Mouse (Mus musculus) thymus, postnatal 4 days (tissue): ENCODE results near the gene 4930404N11Rik.

Experiments
- DNase-seq: peaks from one replicate; pipeline ENCODE4 v3.0.0; 2021

4930404N11Rik gene

DNA sequence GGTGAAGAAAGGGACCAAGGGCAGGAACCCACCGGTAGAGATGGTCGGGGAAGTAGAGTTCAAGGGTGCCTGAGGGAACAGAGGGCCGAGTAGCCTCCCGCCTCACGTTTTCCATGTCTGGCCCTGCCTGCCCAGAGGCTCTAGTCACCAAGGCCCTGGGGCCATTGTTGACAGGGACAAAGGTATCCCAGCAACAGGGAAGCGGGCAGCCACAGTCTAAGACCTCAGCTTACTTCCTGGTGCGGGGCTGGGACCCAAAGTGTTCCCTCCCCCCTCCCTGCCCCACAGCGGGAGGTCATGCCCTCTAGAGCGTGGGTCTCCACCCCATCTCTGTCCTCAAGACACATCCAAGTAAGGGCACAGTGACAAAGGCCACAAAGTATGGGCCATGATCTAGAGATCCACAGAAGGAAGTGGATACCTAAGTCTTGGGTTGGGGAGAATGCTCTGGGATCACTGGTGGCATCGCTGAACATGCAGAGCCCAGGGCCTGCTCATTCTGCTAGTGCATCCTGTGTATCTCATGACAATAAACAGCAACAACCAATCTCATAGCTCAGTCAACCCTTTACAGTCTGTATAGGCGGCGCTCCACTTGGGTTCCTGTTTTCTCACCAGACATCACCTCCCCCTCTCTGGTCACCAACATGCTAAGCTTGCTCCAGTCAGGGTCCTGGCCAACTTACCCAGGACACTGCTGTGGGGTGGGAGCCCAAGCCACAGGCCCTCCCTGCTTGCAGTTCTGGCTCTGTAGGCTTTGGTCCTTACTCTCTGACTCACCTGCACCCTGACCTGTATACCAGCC is at the start of gene 4930404N11Rik:
Gene 4930404N11Rik (minus strand): TSS at position 145 of the 805 bp plus-strand sequence.
- no peak for DNase-seq

DNA sequence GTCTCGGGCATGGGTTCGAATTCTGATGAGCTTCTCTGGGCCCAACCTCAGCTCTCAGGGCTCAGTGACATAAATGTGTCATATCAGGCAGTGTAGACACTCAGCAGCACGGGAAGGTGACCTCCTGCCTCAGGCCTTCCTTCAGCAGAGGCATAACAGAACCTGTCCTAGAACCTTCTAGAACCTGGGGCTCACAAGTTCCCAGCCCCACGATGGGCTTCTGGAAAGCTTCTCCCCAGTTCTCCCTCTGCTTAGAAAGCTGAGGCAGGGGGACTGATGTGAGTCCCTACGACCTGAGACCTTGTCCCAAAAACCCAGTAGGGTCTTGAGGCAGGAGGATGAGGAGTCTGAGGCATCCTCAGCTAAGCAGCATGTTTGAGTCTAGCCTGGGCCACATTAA is 49.5 kb upstream of the 4930404N11Rik start:
- no peak for DNase-seq

DNA sequence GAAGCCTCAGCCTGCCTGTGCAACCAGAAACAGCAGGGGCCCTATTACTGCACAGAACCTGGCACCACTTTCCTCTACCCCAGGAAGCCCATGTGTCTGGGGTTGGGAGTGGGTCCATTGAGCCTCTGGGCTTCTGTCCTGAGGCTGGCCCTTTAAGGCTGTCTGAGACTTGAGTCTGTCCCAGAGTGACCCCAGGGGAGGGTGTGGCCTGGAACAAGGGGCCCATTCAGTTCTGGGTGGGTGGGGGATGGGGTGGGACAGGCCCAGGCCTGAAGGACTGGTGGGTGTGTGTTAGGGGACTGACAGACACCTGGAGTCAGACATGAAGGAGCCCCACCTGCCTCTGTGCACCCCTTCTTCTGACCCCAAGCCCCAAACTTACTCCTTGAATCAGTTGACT is 49.1 kb upstream of the 4930404N11Rik start:
- DNase-seq: no peak

DNA sequence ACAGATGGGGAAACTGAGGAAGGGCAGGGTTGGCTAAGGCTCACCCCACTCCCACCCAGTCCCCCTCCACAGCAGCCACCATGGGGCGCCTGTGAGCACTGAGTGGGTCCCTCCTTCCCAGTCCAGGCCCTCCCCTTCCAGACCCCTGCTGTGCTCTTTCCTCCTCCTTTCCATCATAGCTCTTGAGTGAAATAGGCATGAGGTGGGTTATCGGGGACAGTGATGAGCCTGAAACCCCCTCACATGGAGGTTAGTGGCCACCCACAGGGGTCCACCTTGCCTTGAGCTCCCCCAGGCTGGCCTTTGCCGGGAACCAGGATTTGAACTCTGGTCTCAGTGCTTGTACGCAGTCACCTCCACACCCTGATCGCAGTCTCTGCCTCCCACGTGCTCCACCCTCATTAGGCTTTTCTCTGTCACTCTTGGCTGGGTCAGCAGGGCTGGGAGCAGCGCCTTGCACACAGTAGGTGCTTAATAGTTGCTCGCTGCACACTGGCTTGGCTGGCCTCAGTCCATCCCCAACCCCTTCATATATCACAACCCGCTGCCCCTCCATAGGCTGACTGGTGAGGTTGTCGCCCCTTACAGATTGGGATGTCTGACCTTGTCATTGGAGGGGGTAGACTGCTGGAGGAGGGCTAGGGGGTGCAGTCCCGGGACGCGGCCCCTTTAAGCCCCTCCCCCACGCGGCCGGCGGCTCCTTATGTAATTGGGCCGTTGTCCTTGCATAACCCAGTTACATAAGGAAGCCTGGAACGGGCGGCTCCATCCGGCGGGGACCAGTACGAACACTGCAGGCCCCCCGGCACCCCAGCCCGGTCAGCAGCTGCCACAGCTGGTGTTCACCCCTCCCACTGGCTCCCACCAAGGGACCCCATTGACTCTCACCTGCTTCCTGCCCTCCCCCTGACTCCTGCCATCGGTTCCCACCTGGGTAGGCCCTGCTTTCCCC is 48.0 kb upstream of the 4930404N11Rik start:
- DNase-seq: peak; percentile 55

DNA sequence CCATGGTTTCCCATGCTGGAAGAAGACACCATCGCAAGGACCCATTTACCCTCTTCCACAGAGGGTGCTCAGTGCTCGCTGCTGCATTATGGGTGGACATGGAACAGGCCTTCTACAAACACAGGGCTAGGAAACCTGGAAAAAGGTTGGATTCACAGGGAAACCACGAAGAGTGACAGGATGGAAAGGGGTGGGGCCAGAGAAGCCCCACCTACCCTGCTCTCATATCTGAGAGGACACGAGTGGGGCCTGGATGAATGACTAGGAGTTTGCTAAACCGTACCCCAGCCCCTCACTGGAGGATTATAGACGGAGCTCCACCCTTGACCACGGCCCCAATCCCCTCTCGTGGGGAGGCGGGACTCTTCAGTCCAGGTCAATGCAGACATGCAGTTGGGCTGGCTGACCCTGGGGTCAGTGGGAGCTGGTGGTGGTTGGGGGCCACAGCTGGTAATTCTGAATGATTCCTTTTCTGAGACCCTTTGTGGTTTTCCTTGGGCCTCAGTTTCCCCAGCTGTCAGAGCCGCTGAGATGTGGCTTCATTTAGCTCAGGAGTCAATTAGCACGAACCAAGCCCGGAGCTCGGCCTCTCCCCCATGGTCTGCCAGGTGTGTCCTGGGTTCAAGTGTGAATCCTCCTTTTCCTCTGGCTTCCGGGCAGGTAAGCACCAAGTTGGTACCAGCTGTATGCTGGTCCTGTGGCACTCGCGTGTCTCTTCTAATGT is 47.1 kb upstream of the 4930404N11Rik start:
- no peak for DNase-seq

DNA sequence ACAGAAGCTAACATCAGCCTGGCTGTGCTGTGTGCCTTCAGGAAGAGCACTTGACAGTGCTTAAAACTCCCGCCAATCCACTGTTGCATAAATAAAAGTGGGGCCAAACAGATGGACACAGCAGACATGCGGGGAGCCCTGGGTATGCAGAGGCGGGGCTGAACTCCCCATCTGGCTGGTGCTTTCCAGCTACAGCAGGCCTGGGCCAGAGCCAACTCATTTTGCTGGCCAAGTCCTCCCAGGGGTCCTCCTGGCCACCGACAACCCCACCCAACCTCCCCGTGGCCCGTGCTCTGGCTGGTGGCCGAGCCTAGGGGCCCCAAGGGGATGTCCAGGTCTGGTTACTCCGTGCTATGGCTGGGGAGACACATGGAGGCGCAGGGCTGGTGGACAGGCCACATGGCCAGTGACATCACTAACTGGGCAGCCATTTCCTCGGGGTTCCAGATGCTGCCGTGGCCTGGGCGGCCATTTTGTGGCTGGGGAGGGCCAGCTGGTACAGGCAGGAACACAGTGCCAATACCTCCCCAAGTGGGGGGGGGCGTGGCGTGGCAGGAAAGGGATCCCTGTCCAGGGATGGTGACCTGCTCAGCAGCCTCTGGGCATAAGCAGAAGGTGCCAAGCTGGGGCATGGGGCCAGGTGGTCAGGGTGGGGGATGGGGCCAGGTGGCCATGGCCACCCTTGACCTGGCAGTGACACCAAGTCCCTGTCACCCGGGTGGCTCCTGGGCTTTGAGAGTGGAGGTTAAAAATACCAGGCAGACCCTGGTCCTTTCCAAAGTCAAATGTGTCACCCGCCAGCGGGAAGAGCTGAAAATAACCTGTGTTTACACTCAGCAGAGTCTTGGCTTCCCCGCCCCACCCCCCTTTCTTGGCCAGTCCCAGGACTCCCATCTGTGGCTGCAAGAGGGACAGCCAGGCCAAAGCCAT is 46.1 kb upstream of the 4930404N11Rik start:
- DNase-seq: no peak

DNA sequence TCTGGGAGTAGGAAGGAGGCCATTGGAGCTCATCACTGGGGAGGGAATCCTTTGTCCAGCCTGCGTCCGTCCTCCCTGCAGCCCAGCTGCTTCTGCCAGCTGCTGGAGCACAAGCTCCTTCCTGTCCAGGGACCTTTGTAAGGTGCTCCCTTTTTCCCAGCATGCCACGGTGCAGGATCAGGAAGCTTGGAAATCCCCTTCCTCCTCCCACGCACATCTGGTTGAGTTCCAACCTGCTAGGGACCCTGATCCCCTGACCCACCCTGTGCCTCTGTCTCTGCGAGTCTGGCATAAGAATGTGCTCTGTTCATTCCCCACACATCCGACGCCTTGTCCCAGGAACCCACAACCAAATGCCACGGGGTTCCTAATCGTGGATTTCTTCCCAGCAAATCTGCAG is 45.4 kb upstream of the 4930404N11Rik start:
- DNase-seq: no peak

DNA sequence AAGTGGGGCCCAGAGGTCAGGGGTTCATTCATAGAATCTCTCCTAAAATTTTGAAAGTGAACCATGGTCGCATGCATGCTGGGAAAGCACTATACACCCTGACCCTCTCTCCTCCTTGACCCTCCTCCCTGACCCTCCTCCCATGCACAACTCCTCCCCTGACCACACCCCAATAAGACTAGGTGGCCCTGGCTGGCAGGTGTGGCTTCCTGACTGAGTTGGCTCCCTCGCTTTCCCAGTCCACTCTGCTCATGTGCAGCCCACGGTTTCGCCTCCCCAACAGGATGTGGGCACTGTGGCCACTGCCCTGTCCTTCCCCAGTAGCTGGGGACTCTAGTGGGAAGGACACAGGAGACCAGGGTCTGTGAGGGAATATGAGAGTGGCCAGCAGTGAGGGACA is 44.7 kb upstream of the 4930404N11Rik start:
- no peak for DNase-seq

DNA sequence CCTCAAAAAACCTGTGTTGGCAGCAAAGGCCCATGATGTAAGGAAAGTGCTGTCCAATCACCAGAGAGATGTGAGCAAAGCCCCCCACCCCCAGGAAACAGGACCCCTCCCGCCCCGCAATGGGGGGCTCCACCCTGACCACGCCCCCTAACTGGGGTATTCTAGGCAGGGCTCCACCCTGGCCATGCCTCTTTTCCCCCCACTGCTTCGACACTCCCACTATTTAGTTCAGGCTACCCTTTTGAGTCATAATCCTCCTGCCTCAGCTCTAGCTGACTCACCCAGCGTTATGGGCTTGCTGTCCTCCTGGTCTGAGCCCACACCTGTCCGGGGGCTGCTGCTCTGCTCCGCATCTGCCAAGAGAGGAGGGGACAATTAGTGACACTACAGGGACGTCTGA is 43.7 kb upstream of the 4930404N11Rik start:
- no peak for DNase-seq

DNA sequence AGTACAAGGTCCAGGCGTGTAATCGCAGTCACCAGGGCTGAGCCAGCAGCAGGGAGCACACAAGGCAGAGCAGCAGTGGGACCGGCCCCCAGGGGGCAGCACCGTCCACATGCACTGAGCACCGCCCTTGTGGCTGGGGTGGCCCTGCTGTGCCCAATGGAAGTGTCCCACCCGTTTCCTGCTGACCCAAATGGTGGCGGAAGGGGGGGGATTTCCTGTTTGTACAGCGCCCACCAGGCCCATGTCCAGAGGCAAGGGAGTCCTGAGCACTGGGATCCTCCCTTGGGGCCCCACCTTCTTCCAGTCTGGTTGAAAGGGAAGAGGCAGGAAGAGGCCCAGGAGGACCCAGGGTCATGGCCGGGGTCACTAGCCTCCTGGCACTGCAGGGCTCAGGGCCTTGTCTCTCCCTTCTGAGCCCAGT is 43.3 kb upstream of the 4930404N11Rik start:
- peak; percentile 87 for DNase-seq

DNA sequence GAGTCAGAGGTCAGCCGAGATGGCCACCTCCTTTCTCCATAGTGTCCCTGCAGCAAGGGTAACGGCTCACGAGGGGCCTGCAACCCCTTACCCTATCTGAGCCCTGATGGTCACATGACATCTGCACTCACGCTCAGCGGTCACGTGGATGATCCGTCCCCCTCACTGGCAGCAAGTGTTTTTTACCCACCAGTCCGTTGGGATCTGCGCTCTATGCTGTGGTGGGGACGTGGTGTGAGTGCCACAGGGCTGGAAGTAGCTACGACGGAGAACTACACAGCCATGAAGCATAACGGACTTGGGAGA is 42.8 kb upstream of the 4930404N11Rik start:
- DNase-seq: no peak

DNA sequence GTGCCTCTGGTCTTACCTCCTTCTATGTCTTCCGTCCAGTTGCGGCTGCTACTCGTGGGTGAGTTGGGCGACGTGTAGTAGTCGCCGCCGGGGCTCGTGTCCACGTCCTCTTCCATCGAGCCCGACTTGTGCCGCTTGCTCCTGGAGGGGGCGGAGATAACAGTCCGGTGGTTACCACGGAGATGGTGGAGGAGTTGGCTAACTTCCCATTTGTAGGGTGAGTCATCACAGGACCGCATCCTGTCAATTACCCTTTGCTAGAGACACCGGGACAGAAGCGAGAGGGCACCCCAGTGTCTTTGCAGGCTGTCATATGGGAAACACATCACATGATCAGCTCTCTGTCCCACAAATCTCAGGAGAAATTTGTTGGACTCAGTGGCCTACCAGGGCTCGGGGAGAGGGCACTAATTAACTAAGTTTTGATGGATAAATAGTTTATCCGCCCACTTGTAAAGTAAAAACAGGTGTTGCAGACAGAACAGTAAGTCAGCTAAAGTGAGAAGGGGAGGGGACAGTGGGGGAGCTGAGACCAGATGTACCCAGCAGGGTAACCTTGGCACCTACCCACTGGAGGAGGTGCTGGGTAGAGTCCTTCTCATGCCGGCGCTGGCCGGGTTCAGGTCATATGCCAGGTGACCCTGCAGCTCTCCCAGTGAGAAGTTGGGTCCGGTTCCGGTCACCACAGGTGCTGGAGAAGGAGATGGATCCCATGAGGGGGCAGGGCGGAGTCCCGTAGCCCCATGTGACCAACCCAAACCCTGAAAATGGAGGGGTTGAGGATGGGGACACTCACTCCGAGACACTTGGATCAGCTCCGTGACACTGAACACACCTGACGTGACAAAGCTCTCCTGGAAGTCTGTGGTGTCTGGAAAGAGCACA is 42.2 kb upstream of the 4930404N11Rik start:
- DNase-seq: no peak

DNA sequence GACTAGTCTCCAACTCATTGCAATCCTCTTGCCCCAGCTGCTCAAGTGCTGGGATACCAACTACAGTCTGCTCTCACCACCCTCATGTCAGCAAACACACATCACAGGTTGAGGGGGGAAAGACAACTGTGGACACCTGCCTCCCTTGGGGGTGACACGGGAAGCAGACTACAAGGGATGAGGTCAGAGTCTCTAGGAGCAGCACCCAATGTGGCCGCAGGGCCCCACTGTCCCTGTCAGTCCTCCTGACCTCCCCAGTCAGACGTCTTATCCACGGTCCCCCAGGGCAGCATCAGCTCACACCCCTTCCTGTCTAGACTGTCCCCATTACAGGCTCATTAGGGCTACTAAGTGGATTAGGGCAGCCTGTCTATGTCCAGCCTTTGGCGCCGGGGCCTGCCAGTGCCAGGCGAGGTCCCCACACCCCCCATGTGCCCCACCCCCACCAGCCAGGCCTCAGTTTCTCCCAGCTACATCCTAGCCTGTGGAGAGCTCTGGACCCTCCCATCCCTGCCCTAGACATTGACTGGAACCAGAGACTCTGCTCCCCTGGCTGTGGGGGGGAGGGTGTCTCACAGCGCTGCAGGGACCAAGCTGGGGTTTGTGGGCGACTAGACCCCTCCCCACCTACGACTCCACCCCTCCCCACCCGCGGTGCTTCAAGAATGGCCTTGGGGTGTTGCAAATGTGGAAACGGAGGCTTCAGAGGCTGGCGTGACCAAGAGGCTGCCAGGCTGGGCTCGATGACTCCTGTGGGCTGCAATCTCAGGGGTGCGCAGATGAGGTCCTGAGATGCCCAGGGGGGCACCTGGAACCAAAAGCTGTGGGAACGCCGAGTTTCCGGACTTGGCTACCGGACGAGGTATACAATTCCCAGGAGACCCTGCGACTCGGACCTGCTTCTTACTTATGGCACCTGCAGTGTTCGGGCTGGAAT is 41.2 kb upstream of the 4930404N11Rik start:
- DNase-seq: no peak

DNA sequence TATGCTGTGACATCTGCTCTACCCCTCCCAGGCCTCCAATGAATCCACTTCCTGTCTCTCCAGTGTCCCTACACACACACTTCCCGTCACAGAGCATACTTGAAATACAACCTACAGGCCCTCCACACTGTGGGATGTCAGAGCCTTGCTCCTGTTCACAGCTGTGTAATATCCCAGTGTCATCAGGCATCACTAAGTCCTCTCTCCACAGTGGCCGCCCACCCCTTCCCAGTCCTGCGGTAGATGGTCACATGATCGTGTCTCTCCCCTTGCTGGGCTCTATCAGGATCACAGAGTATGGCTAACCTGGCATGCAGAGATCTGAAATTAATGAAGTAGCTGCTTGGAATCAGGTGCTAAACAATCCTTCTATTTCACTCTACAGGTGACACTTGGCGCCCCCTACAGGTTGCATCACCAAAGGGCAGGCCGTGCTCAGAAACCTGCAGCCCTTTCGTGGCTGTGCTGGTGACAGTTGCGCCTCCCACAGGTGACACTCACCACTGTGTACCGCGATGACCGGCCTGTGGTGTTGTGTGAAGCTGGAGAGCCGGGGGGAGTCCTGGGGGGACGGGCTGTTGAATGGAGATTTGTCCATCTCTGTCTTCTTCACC is 40.1 kb upstream of the 4930404N11Rik start:
- DNase-seq: peak; percentile 89

DNA sequence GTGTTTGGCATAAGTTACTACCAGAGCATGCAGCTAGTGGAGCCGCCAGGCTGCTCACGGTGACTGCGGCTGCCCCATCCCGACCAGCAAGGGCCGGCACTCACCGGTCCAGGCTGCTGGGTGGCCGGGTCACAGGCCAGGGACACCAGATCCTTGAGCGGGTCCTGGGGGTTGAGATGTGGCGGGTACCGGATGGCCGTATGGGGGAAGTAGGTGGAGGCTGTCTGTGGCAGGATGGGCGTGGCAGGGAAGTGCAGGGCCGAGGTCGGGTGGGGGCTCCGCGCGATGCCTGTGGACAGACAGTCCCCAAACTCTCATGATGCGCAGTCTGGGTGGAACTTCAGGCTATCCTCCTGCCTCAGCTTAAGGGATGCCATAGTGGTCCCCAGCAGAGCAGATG is 39.1 kb upstream of the 4930404N11Rik start:
- no peak for DNase-seq

DNA sequence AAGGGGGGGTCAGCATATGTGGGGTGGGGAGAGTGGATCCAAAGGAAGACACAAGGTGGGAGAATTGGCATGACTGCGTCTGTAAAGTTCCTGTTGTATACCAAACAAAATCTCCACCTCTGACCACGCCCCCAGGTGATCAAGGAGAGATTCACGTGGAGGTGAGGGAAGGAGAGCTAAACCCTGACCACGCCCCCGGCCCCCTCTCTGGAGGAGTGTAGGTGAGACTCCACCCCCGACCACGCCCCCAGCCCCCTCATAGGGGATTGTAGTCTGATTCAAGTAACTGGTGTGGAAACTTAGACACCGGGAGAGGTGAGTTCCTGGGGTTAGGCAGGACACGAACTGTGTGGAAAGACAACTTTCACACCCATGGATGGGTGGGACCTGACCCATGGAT is 38.5 kb upstream of the 4930404N11Rik start:
- DNase-seq: peak; percentile 63

DNA sequence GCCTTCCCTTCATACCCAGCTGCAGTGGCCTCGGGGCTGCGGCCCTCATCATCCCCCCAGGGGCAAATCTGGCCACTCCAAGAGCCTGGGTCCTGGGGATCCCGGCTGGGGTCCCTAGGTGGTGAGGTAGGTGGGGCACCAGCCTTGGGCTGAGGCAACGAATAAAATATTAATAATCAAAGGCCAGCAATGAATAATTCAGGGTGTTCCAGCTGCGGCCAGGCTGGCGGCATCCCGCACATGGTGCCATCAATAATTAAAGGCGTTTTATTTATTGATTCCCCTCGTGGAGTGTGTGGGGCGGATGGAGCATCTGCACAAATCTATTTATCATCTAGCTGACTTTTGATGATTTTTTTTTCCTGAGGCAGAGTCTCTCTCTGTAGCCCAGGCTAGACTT is 37.9 kb upstream of the 4930404N11Rik start:
- no peak for DNase-seq

DNA sequence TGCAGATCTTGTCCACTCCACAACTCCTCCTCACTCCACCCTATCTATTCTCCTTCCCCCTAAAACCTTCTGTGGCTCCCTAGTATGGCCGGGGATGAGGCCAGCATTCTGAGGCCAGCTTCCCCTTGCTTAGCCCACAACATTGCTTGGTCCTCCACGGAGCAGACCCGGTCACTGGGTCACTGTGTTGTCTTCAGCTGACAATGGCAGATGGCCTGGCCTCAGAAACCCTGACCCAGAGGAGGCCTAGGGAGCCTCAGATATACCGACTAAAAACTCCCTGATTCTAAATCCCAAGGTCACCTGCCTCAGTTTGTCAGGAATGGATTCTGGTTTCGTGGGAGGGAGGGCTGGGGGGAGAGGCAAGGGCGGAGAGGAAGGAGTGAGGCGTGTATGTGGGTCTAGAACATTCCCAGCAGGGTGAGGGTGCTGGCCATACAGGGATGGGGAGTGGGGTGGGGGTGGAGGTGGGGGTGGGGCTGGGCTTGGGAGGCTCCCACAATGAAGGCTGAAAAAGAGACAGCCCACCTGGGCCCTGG is 36.7 kb upstream of the 4930404N11Rik start:
- DNase-seq: no peak

DNA sequence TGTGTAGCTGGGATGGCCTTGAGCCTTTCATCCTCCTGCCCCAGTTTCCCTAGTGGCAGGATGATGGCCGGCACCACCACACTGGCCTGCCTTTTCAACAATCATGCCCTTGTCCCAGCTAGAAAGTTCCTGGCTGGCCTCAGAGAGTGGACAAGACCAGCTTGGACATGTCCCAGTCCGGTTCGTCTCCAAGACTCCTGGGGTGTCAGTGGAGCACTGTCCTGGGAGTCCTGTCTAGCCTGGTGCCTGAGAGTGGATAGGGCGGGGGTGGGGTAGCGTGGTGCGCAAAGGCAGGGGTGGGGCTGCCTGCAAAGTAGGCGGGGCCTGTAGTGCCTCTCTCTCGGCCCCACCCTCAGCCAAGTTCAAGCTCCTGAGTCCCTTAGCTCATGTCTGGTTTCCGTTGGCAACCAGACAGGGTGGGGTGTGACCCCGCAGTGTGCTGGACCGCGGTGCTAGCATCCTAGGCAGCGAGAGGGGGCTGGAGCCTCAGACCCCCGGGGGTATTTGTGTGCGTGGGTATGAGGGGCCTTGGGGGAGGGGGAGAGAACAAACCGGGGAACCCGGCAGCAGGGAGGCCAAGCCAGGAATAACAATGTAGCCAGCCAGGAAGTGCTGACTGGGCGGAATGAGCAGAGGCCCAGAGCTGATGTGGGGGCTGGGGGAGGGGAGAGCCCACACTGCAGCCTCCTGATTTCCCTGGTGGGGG is 36.1 kb upstream of the 4930404N11Rik start:
- peak; percentile 71 for DNase-seq
